Mouse (Mus musculus): Measurements from ENCODE around the gene Aurkb.
"Not testable (repeated sequence)": the region's sequence is repeated elsewhere in the genome, so short reads cannot be mapped to it uniquely, and the experiment has no call there.

The Aurkb gene

DNA sequence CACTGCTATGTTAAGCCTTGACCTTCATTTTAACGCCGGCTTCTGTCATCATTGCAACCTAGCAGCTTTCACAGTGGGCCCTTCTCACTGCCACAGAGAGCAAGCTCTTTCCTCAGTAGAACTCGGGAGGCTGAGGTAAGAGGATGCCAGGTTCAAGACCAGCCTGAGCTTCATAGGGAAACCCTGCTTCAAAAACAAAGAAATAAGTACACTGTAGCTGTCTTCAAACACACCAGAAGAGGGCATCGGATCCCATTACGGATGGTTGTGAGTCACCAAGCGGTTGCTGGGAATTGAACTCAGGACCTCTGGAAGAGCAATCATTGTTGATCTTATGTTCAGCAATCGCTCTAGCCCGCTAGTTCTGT, 35.4 kb downstream of the Aurkb start:
- DNase-seq (ENCODE audit: low spot score): no peak

GRCm38 (mm10) chr11:69081613-69082012, 36.2 kb downstream of the Aurkb start:
- no peak for DNase-seq (ENCODE audit: low spot score)

- no peak for DNase-seq (ENCODE audit: low spot score)
Observed at GRCm38 (mm10) chr11:69085608-69086007, 40.2 kb downstream of the Aurkb start.

DNA sequence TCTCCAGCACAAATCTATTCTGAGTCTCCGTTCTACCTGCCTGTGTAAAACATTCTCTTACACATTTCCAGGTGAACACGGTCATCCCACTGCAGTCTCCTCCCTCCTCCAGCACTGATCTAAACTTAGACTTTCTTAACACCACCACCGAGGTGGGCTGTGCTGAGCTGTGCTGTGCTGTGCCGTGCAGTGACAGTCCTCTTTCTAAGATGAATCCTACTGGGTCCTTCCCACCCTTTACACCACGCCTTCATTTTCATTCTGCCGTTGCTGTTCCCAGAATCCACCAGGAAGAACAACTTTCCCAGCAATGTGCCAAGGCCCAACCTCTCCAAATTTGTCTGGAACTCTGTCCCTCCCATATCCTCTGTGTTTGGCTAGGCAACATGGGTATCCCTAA, 40.9 kb downstream of the Aurkb start:
- DNase-seq (ENCODE audit: low spot score): no peak

- DNase-seq (ENCODE audit: low spot score): no peak
Observed at GRCm38 (mm10) chr11:69087082-69087481, 41.6 kb downstream of the Aurkb start.

DNA sequence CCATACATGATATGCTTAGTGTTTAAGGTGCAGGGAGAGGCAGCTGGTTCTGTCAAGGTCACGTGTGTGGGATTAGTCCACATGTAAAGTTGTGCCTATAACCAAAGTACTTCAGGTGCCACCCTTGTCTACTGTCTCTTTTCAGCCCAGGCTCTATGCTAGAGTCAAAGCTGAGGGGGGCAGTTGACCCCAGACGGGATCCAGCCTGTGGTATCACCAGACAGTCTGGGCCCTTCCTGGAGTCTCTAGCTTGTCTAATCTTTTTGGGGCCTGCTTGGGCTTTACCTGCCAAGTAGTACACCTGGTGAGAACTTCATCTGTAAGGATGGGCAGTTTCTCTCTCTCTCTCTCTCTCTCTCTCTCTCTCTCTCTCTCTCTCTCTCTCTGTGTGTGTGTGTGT, 42.1 kb downstream of the Aurkb start:
- no peak for DNase-seq (ENCODE audit: low spot score)

GRCm38 (mm10) chr11:69088103-69088855, 42.8 kb downstream of the Aurkb start, which contains the start of gene Vamp2:
Gene Vamp2, plus strand, starts transcription at chr11:69088490.
- DNase-seq (ENCODE audit: low spot score): peak; percentile 77

GRCm38 (mm10) chr11:69088856-69089615, 43.6 kb downstream of the Aurkb start:
- DNase-seq (ENCODE audit: low spot score): no peak

- DNase-seq (ENCODE audit: low spot score): no peak
Observed at GRCm38 (mm10) chr11:69089616-69090290, 44.3 kb downstream of the Aurkb start.

DNA sequence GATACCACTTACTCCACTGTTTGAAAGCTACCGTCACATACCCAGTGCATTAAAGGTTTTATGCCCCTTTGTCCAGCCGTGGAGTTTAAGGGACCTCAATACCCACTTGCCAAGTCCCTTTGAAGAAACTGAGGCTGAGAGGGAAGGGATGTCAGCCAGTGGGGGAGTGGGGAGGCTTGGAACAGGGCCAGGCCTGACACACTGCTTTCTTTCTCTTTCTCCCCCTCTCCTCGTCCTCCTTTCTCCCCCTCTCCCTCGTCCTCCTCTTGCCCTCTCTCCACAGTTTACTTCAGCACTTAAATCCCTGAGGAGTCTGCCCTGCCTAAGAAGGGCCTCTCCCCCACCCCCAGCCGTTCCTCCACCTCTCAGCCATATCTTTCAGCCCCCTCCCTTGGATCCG, 44.9 kb downstream of the Aurkb start:
- no peak for DNase-seq (ENCODE audit: low spot score)

DNA sequence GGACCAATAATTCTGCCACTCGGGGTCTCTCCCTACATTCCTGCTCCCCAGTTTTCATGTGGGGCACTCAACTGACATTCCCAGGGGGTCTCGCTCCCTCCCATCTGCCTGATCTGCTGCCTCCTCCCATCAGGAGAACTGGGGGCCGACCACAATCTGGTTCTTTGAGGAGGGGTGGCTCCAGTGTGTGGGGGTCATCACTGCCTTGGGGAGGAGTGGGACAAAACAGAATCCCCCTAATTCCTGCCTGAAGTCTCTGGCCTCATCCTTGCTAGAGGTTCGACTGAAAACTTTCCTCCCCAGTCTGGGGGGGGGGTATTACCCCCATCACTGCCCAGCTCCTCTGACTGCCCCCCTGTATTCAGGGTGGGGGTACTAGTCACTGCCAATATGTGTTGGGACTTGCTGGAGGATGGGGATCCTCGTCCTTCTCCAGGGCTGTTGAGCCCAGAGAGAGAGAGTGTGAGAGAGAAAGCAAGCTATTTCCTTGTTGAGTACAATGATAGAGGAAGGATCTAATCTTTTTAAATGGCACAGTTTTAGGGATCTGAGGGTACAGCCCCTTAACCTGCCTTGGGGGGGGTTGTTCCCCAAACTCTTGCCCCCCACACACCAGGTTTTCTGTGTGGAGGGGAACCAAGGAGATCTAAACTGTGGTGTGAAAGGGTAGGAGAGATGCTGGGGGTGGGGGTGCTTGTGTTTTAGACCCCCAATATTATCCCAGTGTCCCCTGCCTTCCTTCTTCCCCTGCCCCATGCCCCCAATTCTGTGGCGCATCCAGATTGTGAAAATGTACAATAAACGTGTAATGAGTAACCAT, 46.3 kb downstream of the Aurkb start:
- no peak for DNase-seq (ENCODE audit: low spot score)

- peak; percentile 69 for DNase-seq (ENCODE audit: low spot score)
Observed at GRCm38 (mm10) chr11:69092386-69092751, 46.9 kb downstream of the Aurkb start.

GRCm38 (mm10) chr11:69092871-69093270, 47.4 kb downstream of the Aurkb start:
- DNase-seq (ENCODE audit: low spot score): no peak

- DNase-seq (ENCODE audit: low spot score): not testable (repeated sequence)
Observed at GRCm38 (mm10) chr11:69093856-69094255, 48.4 kb downstream of the Aurkb start.

DNA sequence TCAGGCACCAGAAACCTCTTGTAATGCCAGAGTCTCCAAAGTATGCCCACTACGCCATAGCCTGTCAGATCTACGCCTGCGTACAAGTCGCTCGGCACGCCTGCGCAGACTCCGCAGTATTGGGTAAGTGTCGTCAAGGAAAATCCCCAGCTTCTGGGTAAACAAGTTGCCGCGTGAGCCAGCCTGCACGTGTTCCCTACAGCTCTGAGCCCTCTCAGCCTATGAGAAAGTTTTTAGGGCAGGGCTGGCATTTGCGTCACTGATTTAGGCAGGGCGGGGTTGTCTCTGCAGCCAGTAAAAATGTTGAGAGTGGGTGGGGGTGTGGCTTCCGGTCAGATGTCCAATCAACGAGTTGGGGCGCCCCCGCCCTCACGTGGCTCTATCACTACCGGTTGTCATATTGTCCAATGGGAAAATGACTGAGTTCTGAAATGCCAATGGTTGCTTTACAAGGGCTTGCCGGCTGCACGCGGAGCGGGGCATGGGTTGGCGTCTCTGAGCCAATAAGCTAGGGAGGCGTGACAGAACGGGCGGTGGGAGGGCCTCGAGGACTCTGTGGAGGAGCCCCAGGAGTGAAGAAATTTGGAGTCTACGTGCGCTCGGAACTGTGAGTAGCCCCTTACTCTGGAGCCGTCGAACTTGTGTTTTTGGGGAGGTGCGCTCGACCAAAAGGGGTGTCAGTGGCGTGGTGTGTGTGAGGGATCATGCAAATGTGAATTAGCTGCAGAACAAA, 49.4 kb downstream of the Aurkb start, which contains the start of gene Per1:
Gene Per1, plus strand, starts transcription at position 521 of the 733 bp plus-strand sequence.
- DNase-seq (ENCODE audit: low spot score): peak; percentile 100

- DNase-seq (ENCODE audit: low spot score): no peak
Observed at GRCm38 (mm10) chr11:69095511-69096231, 50.2 kb downstream of the Aurkb start.

DNA sequence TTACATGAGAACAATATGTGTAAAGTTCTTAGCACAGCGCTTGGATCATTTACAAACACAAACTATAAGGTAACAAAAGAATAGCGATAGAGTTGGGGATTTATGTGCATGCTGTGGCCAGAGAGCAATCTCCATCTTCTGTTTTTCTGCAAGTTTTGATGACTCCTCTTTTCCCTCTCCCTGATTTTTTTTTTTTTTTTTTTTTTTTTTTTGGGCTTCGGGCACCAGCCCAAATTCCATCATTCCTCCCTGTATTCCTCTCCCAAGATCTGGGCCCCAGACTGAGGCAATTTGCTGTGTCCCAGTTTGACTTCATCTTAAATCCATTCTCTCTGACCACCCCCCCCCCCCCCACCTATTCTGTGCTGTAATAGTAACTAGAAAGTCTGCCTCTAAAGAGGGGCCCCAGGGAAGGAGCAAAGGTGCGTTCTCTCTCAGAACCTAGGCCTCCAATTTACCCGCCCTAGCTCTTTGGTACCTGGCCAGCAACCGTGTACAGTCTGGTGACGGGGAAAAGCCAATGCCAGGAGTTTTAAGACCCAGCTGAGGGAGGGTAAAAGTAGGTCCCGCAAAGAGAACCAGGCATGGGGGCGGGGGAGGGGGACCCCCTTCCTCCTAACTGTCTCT, 51.0 kb downstream of the Aurkb start:
- no peak for DNase-seq (ENCODE audit: low spot score)

DNA sequence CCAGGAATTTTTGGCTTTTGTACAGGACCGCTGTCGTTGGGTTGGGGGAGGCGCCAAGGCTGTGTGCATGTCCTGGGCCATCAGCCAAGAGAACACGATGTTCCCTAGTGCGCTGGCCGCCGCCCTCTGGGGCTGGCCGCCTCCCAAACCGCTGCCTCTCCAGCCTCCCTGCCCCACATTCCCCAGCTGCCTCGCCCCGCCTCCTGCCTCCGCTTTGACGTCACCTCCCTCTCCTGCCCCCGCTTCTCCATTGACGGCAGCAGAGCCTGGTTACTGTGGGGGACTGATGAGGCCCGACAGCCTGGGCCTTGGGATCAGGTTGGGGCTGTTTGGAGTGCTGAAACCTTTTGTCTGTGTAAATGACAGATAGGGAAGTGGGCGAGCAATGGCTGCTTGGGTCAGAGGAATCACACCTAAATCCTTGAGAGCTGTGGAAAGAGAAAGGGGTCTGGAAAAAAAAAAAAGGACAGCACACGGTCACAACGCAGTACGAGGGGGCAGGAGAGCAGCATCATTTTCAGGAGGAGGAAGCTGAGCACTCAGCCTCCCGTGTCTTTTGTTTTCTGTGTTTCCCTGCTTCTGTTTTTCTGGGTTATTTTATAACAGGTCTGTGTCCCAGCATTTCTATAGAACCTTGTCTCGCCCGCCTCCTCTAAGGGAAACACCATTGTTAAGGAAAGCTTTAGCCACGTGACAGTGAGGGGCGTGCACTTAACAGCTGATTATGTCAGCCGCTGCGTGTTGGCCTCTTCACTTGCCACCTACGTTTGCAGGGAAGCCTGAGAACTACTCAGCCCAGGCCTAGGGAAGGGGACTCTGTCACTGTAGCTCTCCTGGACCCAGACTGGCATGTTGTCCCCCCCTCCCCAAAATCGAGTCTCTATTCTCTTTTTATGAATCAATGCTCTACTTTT, 51.8 kb downstream of the Aurkb start:
- DNase-seq (ENCODE audit: low spot score): peak; percentile 99
